Mouse (Mus musculus) thymus, postnatal 36 days (tissue): ENCODE measurements around the gene Ap2a1.
A peak's percentile ranks its signal among the peaks of the same experiment; 100 is the strongest.
"Not testable (repeated sequence)": the region's sequence is repeated elsewhere in the genome, so short reads cannot be mapped to it uniquely, and the experiment has no call there.

ENCODE experiments used
- DNase-seq, 2 experiments: peaks; one replicate each; pipeline ENCODE4 v3.0.0; 2022; ENCODE audit warnings: mixed read lengths in 2 of 2

Gene Ap2a1

DNA sequence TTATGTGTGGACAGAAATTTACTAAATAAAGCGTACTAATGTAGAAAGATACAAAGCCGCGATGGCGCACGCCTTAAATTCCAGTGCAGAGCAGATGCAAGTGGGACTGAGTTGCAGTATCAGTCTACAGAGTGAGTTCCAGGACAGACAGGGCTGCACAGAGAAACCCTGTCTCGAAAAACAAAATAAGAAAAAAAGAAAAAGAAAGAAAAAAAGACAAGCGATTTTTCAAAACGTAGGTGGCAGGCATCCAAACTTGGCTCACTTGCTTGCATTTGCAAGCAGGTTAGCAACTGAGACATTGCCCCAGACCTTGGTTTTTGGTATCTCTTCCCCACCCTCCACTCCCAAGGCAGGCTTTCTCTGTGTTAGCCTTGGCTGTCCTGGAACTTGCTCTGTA lies 36.1 kb downstream of the Ap2a1 start:
- DNase-seq, result no peak

DNA sequence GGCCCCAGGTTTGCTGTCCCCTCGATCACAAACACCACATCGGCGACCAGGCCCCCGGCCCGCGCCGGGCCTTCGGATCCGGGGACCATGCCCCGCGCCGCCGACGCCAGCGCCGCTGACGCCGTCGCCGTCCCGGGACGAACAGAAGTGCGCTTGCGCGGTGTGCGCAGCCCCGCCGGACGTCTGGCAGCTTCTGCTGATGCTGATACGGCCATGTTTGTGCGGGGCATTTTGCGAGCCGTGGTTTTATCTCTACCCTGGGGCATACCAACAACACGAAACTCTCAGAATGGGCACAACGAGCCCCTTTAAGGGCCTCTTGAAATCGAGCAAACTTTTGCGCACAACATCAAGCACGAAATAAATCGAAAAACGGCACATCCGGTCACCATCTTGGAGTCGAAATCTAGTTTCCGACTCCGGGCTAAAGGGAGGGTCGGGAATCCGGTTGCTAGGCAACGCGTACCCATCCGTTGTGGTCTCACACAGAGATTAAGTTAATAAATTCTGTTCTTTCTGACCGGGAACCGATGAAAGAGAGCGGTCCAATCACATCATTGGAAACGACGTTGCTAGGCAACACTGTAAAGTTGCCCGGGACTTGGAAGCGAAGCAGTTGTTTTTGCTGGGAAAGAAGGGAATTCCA lies 36.9 kb downstream of the Ap2a1 start, which contains the start of gene Med25:
TSS of gene Med25 (minus strand) at position 437 of the 646 bp plus-strand sequence.
- peak; percentile 86 to 88 for DNase-seq

DNA sequence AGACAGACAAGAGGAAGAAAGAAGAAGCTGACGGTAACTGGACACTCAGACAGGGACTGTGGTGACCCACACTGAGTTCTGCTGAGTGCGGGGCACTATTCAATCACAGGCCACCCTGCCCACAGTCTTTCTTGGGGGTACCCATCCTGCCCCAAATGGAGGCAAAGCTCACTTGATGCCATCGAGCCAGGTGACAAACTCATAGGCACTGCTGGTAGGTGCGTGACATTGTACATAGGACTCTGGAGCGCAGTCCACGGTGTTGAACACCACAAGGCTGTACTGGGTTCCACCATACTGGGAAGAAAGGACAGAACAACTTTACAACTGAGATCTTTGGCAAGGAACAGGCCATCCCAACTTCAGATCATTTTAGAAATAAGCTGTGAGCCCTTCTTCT lies 37.7 kb downstream of the Ap2a1 start:
- no peak for DNase-seq

DNA sequence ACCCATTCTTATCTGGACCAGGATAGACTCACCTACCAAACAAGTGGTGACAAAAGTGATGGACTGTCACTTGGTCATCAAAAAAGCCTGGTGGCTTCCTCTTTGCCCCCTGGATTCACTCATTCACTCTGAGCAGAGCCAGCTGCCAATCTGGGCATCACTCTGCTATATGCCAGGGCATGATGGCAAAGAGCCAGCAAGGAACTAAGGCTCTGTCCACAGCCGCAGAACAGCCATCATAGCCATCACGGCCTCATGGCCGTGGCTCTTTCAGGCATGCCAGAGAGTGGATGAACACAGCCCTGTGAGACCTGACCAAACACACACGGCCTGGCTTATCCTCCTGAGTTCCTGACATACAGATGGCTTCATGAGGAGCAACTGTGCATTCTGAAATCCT lies 38.6 kb downstream of the Ap2a1 start:
- no peak for DNase-seq

DNA sequence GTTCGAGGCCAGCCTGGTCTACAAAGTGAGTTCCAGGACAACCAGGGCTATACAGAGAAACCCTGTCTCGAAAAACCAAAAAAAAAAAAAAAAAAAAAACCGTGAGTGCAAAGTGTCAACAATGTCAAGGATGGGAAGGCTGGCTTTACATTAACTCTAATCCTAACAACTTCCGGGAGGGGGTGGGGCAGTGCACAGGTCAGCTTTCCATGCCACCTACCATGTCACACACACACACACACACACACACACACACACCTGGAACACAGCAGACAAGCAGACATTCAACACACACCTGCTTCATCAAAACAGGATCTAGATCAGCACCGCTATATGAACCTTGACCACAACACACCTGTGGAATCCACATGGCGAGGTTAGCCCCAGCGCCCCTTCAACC lies 39.1 kb downstream of the Ap2a1 start:
- DNase-seq, result no peak

DNA sequence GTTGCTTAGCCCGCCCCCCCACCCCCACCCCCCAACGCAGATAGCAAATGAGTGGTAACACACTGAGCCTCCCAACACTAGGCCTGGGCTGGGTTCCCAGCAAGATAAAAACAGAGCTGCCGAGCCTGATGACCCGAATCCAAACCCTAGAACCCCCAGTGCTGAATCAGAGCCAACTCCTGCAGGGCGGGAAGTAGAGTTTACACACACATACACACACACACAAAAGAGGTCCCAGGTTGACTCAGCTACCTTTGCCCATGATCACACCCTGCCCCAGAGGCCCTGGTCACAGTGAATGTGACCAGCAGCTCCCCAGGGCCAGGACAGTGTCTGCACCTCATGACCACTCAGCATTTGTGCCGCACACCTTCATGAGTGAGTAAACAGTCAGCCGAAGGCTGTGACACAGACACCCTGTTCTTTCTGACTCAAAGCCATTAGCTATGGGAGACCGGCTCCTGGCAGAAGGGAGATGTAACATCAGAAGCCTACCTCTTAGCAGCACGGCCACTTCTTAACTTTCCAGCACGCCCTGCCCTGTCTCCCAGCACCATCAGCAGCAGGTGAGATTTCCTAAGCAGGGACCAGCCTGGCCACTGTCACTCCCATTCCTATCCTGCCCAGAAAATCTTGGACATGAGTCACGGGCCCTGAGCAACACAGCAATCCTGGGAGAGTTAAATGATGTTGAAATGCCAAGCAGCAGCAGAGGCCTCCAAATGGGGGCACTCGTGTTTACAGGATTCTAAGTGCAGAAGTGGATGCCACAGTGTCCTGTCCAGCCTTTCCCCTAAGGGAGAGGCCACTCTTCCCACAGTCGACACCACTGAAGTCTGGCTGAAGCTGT lies 40.8 kb downstream of the Ap2a1 start:
- DNase-seq, result no peak

DNA sequence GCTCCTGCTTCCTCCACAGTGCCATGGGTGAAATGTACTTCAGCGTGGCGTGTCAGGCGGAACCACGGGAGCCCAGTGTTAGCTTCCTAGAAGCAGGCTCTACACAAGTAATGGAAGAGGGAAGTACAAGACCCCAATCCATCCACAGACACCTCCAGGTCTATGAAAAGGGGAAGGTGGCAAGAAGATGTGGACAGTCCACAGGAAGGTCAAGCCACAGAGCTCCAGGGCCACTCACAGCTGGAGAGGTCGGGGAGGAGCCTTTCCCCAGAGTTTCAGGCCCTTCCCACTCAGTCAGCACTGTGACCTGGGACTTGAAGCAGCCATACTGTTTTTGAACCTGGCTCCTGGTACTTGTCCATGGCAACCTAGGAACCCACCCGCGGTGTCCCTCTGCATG lies 42.3 kb downstream of the Ap2a1 start:
- no peak for DNase-seq

DNA sequence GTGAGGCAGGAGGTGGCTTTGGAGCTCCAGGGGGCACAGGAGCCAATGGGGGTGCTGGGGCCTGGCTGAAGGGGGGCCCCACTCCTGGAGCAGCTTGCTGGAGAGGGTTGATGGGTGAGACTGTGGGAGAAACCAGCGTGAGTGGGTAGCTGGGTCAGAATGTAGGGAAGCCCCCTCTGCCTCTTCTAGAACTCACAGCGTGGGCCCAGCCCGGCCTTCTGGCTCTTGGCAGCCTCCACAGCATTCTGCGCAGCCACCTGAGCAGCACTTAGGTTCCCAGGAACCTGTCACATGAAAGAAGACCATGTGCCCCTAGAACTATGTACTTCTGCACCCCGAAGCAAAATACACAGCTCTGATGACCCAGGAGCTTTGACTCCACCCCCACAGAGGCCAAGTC lies 44.7 kb downstream of the Ap2a1 start:
- DNase-seq, result no peak

DNA sequence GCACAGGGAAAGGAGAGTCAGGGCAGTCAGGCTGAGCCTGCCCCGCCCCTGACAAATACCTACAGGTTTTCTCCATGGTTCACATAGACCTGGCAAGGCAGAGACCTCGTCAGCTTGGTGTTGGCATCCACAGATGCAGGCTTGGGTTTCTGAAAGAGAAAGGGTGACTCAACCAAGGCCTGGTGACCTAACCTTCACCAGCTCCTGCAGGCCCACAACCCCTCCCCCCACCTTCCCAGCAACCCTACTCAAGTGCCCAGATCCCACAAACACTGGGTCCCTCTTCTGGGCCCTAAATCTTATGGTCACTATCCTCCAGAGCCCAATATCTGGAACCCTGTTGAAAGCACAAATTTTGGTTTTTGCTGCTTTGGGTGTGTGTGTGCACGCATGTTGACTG lies 46.3 kb downstream of the Ap2a1 start:
- no peak for DNase-seq

DNA sequence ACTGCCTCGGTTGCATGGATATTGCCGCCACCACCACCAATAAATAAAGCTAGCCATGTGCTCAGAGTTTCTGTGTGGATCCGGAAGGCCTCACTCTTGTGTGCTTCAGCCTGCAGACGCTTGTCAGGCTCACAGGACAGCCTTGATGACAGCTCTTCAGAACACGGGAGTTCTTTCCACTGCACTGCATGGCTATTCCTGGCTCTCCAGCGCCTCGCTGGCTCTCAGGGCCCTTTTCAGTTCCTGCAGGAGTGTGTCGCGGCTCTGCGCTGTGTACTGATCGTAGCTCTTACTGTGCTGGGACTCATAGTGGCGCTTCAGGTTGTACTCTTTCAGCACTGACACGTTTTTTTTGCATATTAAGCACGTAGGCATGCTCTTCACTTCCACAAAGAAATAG lies 51.5 kb downstream of the Ap2a1 start:
- DNase-seq, result no peak

DNA sequence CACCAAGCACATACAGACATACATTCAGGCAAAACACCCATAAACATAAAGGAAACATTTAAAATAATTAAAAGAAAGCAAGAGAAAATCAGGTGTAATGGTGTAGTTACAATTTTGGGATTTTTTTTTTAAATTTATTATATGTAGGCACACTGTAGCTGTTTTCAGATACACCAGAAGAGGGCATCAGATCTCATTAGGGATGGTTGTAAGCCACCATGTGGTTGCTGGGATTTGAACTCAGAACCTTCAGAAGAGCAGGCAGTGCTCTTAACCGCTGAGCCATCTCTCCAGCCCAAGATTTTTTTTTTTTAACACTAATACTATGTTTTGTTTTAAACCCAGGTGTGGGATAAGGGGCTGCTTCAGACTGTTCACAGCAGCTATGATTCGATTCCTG lies 57.5 kb downstream of the Ap2a1 start:
- not testable (repeated sequence) for DNase-seq

DNA sequence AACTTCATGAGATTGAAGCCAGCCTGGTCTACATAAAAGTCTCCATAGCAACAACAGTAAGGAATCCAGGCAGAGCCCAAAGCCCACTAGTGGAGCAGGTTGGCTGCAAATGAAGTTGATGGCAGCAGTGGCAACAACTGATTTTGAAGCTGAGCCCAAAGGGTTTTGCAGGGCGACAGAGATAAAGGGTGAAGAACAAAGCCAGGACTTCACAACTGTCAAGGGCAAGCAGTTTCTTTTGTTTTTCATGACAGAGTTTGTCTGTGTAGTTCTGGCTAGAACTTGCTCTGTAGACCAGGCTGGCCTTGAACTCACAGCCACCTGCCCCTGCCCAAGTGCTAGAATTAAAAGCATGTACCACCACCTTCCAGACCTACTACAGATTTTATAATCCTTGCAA lies 58.1 kb downstream of the Ap2a1 start:
- no peak for DNase-seq

DNA sequence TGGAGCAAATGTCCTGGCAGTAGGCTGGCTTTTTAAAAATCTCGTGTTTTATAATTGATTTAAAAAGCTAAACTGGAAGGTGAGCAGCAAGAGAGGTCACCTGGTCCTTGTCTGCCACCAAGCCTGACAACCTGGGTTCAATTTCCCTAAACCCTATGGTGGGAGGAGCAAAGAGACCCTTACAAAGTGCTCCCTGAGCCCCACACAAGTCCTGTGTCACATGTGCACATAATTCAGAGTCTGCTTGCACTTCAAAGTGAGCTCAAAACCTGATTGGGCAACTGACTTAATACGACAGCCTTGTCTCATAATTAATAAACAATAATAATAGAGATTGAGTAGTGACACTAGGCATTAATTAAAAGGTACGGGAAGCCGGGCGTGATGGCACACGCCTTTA lies 58.7 kb downstream of the Ap2a1 start:
- no peak for DNase-seq

DNA sequence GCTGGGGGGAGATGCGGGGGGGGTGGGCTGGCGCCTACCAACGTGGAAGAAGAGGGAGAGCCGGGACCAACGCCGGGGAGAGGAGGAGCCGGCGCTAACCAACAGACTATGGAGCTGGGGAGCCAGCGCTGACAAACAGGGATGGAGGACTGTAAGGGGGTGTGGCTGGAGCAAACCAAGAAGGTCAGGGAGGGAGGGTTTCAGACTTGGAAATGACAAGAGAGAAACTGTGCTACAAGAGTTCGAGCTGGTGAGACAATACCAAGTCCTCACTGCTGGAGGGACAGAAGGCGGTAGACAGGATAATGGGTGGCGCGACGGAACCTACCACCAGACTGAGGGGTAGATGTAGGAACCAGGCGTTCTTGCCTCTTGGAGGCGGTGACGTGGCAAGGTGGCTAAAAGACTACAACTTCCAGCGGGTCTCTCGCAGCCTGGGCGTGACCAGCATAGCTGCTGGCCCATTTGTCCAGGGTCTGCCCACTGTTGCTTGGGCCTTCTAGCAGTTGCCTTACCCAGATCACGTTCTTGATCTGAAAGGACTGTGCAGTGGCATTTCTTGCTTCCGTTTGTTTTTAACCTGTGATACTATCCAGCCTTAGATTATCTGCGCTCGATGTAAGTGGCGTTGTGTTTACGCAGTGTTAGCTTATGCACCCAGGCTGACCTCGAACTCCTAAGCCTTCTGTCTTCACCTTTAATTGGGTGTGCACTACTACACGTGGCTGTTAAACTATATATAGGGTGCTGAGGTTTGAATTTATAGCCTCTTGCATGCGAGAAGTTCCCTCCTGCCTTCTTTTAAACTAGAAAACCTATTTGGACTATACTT lies 59.4 kb downstream of the Ap2a1 start, which contains the start of gene Ptov1:
TSS of gene Ptov1 (minus strand) at position 92 of the 832 bp plus-strand sequence.
- peak; percentile 80 to 87 for DNase-seq

DNA sequence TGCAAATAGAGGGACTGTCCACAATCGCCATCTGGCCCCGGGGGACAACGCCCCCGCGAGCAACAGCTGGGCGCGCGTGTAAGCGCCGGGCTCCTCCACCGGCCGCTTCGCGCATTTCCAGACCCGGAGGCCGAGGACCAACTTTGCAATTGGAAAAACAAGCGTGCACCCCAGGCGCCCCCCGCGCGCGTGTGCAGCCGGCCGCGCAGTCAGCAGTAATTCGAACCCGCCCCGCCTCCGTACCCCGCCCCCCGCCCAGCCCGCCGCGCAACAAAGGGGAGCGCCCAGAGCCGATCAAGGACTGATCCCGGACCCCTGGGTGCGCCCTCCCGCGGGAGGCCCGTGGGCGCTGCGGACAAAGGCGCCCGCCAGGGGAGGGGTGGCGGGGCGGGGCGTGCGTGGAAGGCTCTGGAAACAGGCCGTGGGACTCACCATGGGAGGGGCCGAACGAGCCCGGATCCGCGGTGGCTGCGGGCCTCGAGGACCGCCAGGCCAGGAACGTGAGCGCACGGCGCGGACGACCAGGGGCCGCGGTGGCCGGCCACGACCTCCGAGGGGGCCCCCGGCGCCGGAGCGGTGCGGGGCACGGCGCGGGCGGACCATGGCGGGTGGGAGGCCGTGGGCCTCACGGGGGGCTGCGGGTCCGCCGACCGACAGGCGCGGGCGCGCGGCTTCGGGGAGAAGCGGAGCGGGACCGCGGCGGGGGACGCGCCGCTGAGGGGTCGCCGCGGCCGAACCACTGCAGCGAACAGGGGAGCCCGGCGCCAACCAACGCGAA lies 60.2 kb downstream of the Ap2a1 start:
- DNase-seq, result peak; percentile 59 to 75

DNA sequence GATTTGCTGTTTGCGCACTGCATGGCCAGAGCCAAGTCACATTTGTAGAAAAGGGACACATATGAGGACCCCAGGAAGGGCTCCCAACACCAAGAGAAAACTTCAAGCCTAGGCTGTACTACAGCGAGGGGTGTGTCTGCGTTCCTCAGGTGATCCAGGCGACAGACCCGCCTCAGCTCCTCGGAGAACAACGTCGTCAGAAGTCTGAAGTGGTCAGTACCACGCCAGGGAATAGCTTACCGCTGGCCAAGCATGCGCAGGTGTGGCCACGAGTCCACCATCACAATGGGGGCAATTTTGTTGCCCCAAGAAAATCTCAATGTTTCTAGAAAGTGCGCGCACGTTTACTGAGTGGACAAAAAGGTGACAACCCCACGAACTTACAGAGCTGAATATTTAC lies 60.8 kb downstream of the Ap2a1 start:
- DNase-seq, result no peak

DNA sequence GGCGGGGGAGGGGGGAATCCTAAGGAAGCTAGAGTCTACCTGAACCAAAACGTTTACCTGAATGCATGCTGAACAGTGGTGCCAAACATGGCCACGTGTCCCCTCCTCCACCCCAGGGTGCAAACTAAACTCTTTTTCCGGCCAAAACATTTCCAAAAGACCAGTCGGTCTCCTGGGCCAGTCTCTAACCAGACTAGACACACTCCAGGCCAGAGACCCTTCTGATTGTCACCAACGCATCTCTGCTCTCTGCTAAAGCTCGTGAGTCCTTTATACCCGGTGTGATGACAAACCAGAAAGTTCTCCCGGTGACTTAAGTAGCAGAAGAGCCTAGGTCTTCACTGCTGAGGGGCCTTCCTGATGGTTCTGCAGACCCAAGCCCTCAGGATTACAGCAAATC lies 61.5 kb downstream of the Ap2a1 start:
- DNase-seq, result no peak

DNA sequence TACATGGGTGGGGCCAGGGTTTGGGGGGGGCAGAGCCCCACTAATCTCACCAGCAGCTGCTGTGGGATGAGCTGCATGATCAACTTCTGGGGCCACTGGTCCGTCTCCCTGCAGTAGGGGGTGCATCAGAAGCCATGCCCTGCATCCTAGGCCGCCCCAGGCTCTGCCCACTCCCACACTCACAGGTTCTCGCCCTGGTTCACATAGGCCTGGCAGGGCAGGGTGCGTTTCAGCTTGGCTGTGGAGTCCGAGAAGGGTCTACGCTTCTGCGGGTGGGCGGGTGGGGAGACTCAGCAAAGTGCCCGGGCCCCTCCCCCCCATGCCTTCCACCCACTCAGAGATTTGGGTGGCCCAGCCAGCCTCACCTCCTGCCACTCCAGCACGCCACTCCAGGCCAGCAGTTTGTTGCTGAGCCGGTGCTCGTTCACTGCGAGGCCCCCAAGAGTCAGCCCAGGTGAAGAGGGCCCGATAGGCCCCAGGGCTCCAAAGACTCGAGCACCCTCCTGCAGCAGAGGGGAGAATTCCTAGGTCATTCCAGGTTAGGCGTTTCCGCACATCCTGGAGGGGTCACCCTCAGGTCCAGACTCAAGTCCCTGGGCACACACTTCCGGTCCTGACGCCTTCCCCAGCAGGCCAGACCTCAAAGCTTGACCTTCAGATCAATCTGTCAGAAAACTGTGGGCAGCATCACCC lies 62.1 kb downstream of the Ap2a1 start:
- DNase-seq, result no peak

DNA sequence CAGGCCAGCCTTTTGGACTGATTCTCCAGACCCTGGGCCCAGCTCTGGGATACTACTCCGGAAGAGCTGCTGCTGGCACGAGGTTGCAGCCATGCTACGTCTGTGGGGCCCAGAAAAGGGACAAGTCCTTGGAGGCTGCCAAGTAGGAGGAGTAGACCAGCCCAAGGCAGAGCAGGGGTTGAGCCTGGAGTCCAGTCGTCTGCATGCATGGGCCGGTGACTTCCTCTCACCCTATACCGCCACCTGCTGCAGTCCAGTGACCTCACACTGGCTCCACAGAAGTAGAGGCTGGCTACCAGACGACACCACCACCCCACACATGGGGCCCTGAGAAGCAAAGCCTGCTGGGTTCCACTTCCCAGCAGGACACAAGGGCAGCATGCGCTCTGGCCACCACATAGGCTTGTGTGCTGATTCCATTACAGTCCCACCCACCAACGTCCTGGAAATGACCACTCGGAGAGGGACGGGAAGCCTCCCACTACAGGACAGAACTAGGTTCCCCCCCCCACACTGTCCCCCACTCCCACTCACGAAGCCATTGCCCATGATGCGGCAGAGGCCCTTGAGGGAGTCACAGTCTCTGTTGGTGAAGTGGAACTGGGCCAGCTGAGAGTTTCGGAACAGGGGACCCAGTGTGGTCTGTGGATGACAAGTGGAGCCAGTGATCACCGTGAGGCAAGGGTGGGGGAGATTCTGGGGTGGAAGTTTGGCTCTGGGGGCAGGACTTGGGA lies 62.9 kb downstream of the Ap2a1 start:
- no peak for DNase-seq

DNA sequence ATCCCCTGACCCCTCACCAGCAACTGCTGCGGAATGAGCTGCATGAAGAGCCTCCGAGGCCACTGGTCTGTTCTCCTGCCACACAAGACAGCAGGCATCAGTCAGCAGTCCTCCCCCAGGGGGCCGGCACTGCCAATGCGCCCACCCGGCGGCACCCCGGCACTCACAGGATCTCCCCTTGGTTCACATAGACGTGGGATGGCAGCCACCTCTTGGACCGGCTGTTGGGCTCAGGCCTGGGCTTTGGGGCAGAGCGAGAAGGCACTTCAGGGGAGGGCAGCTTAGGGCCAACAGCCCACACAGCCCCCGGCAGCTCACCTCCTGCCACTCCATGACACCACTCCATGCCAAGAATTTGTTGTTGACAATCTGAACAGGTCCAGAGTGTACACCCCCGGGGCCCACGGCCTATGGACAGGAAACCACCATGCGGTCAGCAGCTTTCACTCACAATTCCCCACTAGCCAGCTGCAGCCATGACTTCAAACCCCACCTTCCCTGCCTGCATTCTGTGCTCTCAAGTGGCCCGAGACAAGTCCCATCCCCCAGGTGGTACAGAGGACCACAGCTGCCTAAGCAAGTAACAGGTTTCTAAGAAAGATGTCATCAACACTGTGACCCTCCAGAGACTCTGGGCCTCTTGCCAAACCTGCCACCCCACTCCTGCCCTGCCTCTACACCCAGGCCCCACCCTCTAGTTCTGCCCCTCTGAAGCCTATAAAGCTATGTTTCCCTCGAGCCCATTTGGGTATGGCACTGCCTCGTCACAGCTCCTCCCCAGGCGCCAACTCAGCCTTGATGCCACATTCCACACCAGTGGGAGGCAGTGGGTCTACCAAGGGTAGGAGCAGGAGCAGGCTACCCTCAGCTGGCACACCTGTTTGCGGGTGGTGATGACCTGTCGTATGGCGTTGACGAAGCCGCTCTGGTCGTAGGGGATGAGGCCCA lies 64.4 kb downstream of the Ap2a1 start:
- no peak for DNase-seq
